ENCODE assay signal across 25 mouse cellular contexts in the genomic region with DNA sequence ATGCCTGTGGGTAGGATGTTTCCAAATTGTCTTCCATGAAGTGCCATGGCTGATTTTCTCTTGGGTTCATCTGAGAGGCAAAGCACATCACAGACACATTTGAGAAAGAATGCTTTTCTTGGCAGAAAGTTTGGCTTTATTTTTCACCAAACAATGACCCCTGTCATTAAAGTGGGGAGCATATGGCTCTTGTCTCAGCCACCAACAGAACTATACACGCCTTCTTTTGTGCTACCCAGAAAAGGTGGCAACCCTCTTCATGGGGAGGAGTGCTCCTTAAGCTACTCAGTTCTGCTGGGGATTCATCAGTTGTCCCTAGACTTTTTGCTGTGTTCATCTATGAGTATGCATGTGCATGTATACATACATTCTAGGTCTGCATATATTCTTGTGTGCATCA.
DNase-seq lines count a peak whose midpoint lies in the region; ATAC-seq and TF ChIP-seq lines count a peak whose summit lies in the region.
"Had no signal": no experiment of that assay in that cellular context is flagged by ENCODE, and none has a peak within 500 bp of the region (broad histone marks: within the 10 kb centered on the region; RNA-seq: fewer than 3 reads in every experiment).

No protein-coding gene starts in this region.

- no peaks in the 10 kb centered on the region for H3K27me3 ChIP-seq in lung, embryonic 14.5 days (ENCODE audit: insufficient read depth, low read length)
- H3K27me3 ChIP-seq in lung, postnatal 0 days (replicated peaks; ENCODE audit: insufficient read depth, low read length) = no peaks in the 10 kb centered on the region
- H3K27me3 ChIP-seq: embryonic facial prominence, embryonic 15.5 days; heart, embryonic 13.5 days; hindbrain, embryonic 13.5 days had no signal

- no peaks in the 10 kb centered on the region for H3K9me3 ChIP-seq in lung, embryonic 14.5 days (ENCODE audit: low read depth, low read length)
- H3K9me3 ChIP-seq in lung, postnatal 0 days (ENCODE audit: low read length) = no peaks in the 10 kb centered on the region
- H3K9me3 ChIP-seq: embryonic facial prominence, embryonic 15.5 days; heart, embryonic 13.5 days; hindbrain, embryonic 13.5 days had no signal

- H3K27ac ChIP-seq in lung, embryonic 14.5 days (ENCODE audit: low read depth) = 0 out of 2 replicates have a peak overlapping the region, but pooled peaks have one; percentile 25
- no peak overlapping the region for H3K27ac ChIP-seq in lung, postnatal 0 days (ENCODE audit: low read length)
- H3K27ac ChIP-seq: embryonic facial prominence, embryonic 15.5 days; gastrocnemius, adult 2 months; heart, embryonic 13.5 days; hindbrain, embryonic 13.5 days had no signal

- no peak overlapping the region for H3K9ac ChIP-seq in lung, embryonic 14.5 days
- no peak overlapping the region for H3K9ac ChIP-seq in lung, postnatal 0 days (replicated peaks; ENCODE audit: low read depth)
- H3K9ac ChIP-seq: embryonic facial prominence, embryonic 15.5 days; forebrain, postnatal 0 days; heart, embryonic 13.5 days; hindbrain, embryonic 13.5 days had no signal

- ATAC-seq in lung, embryonic 14.5 days (ENCODE audit: insufficient read depth) = peak; percentile 82; the same call in 1 of the 2 replicates
- ATAC-seq in lung, postnatal 0 days = peak; percentile 40
- ATAC-seq: activated CD4-positive, CD25-positive, alpha-beta regulatory T cell, adult 4 months; CD4-positive, CD25-positive, alpha-beta regulatory T cell, adult 4 months; forebrain, embryonic 14.5 days; forebrain, postnatal 0 days; hindbrain, embryonic 16.5 days had no signal

- no peak for TF ChIP-seq CTCF in lung, embryonic 14.5 days (IDR thresholded peaks at IDR 0.05; ENCODE audit: low read depth)
- no peak for TF ChIP-seq CTCF in lung, adult 2 months (IDR thresholded peaks at IDR 0.05; ENCODE audit: insufficient read depth, low read length)
- no peak for TF ChIP-seq CTCF in lung, postnatal 0 days (IDR thresholded peaks at IDR 0.05)

- H3K36me3 ChIP-seq in lung, embryonic 14.5 days (ENCODE audit: insufficient read depth) = no peaks in the 10 kb centered on the region
- H3K36me3 ChIP-seq in lung, postnatal 0 days (ENCODE audit: insufficient read depth, low read length) = no peaks in the 10 kb centered on the region
- H3K36me3 ChIP-seq: embryonic facial prominence, embryonic 15.5 days; heart, embryonic 13.5 days; hindbrain, embryonic 13.5 days had no signal

- DNase-seq in lung, embryonic 14.5 days = peak; percentile 85
- DNase-seq in lung, adult 2 months = no peak
- peak; percentile 43 for DNase-seq in Muller cell, postnatal 12 days (ENCODE audit: inconsistent ontology term)
- peak; percentile 48 for DNase-seq in lung, postnatal 0 days (ENCODE audit: low spot score)
- peak; percentile 3 for DNase-seq in lung, postnatal 36 days
- DNase-seq in thymus, postnatal 10 days (ENCODE audit: low spot score in 2 of 2) = no peak
- DNase-seq: adrenal gland, adult 8-10 months; adrenal gland, postnatal 25 days; cerebellum, adult 11-12 months; cerebellum, adult 8-10 months; cerebellum, postnatal 10 days; cerebellum, postnatal 36 days; embryo, embryonic 11 days; forebrain, postnatal 0 days; gastrocnemius, adult 2 months; gastrocnemius, postnatal 14 days; heart, adult 18-20 months; heart, postnatal 14 days had no signal

- no peak overlapping the region for H3K4me3 ChIP-seq in lung, embryonic 14.5 days (ENCODE audit: low read depth, low read length)
- no peak overlapping the region for H3K4me3 ChIP-seq in lung, adult 2 months (replicated peaks; ENCODE audit: extremely low read depth, low read depth, low read length)
- H3K4me3 ChIP-seq in lung, postnatal 0 days (ENCODE audit: low read depth, low read length) = no peak overlapping the region
- H3K4me3 ChIP-seq: embryonic facial prominence, embryonic 15.5 days; gastrocnemius, adult 2 months; heart, embryonic 13.5 days; hindbrain, embryonic 13.5 days had no signal

- TF ChIP-seq EP300 in lung, postnatal 0 days (IDR thresholded peaks at IDR 0.05) = no peak

- WGBS in lung, embryonic 14.5 days = 13% methylated on average over 1 of the region's 1 CpGs
- WGBS in lung, adult 2 months = 30% methylated on average over 1 of the region's 1 CpGs
- WGBS in lung, postnatal 0 days = 14% methylated on average over 1 of the region's 1 CpGs

- H3K4me2 ChIP-seq in lung, embryonic 14.5 days = no peak overlapping the region
- H3K4me2 ChIP-seq in lung, postnatal 0 days (replicated peaks; ENCODE audit: low read depth, low read length) = no peak overlapping the region
- H3K4me2 ChIP-seq: embryonic facial prominence, embryonic 15.5 days; heart, embryonic 13.5 days; hindbrain, embryonic 13.5 days had no signal

- no peak for TF ChIP-seq POLR2A in lung, adult 2 months (IDR thresholded peaks at IDR 0.05; ENCODE audit: borderline replicate concordance, extremely low read depth, low read depth, low read length)

- 0 out of 2 replicates have a peak, but pooled peaks cover 11% of the 10 kb centered on the region for H3K4me1 ChIP-seq in lung, embryonic 14.5 days (ENCODE audit: insufficient read depth)
- no peaks in the 10 kb centered on the region for H3K4me1 ChIP-seq in lung, adult 2 months (ENCODE audit: control insufficient read depth, insufficient read depth, low read length)
- no peaks in the 10 kb centered on the region for H3K4me1 ChIP-seq in lung, postnatal 0 days (ENCODE audit: insufficient read depth, low read depth, low read length)

Comparison
In these comparisons a context has a peak if more than half of its experiments do, and no peak if none do; other contexts are left out.
1. DNase-seq: peak in lung, embryonic 14.5 days (single experiment), Muller cell, postnatal 12 days (single experiment), lung, postnatal 0 days (single experiment) and lung, postnatal 36 days (single experiment); none in lung, adult 2 months (single experiment) and thymus, postnatal 10 days (0 of 2).